Mouse (Mus musculus) intestine, embryonic 14.5 days (tissue): ENCODE measurements around the gene Nxf3. TPM values are rescaled to one million over a fixed set of nuclear protein-coding genes. Genes with fewer than 3 reads are reported as not detected.
"Not testable (repeated sequence)": the region's sequence is repeated elsewhere in the genome, so short reads cannot be mapped to it uniquely, and the experiment has no call there.

ENCODE experiments used
- ATAC-seq: fragments of 200-750 bp; cut with Nextera tagmentation; replicated peaks from 2 replicates; pipeline ENCODE4 v1.8.0; 2017; ENCODE audit warnings: low read depth, moderate number of reproducible peaks, moderate TSS enrichment, moderate library complexity; ENCODE audit not compliant: low FRiP score, low TSS enrichment
- DNase-seq: peaks from one replicate; pipeline ENCODE4 v3.0.0-alpha.2; 2018; ENCODE audit warnings: low spot score
- H3K27ac ChIP-seq: fragments of 300-500 bp; sonication (generic); 2 replicates; pipeline ENCODE4 v1.5.1; 2014; ENCODE audit warnings: low read depth, mild to moderate bottlenecking, control low read depth
- H3K27me3 ChIP-seq: fragments of 300-500 bp; sonication (generic); replicated peaks from 2 replicates; pipeline ENCODE4 v1.6.1; 2014; ENCODE audit warnings: low read length, control low read depth; ENCODE audit not compliant: control insufficient read depth, insufficient read depth
- H3K36me3 ChIP-seq: fragments of 300-500 bp; sonication (generic); 2 replicates; pipeline ENCODE4 v1.6.1; 2014; ENCODE audit warnings: low read length, control low read depth; ENCODE audit not compliant: control insufficient read depth, insufficient read depth
- H3K4me1 ChIP-seq: fragments of 300-500 bp; sonication (generic); replicated peaks from 2 replicates; pipeline ENCODE4 v1.6.1; 2014; ENCODE audit warnings: low read length, control low read depth, mixed read lengths; ENCODE audit not compliant: control insufficient read depth, insufficient read depth
- H3K4me2 ChIP-seq: fragments of 300-500 bp; sonication (generic); 2 replicates; pipeline ENCODE4 v1.6.1; 2014; ENCODE audit warnings: low read length
- H3K4me3 ChIP-seq: fragments of 300-500 bp; sonication (generic); 2 replicates; pipeline ENCODE4 v1.5.1; 2014; ENCODE audit warnings: low read depth, low read length, control low read depth, mixed read lengths
- H3K9ac ChIP-seq: fragments of 300-500 bp; sonication (generic); 2 replicates; pipeline ENCODE4 v1.6.1; 2014; ENCODE audit warnings: mild to moderate bottlenecking, low read length
- H3K9me3 ChIP-seq: fragments of 300-500 bp; sonication (generic); 2 replicates; pipeline ENCODE4 v1.6.1; 2016; ENCODE audit warnings: low read length, control low read depth; ENCODE audit not compliant: control insufficient read depth
- WGBS: fragments of 180-500 bp; shearing (Covaris S2); extraction: QIAGEN DNeasy Blood & Tissue Kit; methylation state at CpG from one replicate; pipeline ENCODE4 v1.1.7; 2014; 5-methylcytosine and 5-hydroxymethylcytosine counted together
- polyA plus RNA-seq: library from polyadenylated mRNA; unstranded; fragments of >200 nt; fragmentation: Nextera tagmentation; extraction: Ambion mirVana; gene quantifications from 2 replicates; pipeline ENCODE4 v1.2.1, GENCODE M21; 2014

Nxf3 gene
- polyA plus RNA-seq, 1 experiment from 2014 or later = 0.09 TPM

DNA sequence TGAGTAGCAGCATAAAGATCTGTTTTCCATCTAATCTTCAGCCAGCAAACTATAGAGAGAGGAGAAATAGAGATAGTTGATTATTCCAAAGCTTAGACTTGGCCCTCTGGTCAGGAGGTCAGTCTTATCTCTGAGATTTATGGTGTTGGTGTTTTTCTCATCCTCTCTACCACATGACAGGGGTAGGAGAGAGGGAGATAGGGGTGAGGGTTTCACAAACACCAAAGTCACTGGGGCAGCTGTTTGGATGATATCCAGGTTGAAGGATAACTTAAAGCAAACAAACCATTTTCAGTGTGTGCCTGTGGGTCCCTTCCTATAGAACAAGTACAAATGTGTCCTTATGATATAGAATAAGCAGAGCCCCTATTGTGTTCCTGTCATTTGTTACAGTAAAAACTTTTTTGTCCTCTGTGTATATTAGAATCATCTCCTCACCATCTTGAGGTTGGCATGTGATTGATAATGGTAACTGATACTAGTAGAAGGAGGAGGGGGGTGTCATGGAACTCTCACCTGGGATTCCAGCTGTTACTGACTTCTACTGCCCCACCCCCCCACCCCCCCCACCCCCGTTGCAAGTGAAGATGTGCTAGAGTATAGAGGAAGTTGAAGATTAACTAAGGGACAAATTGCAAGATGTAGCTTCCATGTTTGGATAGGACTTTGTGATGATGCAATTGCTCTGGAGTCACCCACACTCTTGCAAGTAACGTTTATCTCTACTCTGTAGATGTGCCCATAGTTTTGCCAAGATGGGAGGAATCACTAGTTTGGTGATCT, 7.6 kb upstream of the Nxf3 start:
- Histone ChIP-seq H3K27ac (no peak overlapping the region), H3K4me1 (no peaks in the 10 kb centered on the region), H3K9ac (no peak overlapping the region), H3K4me2 (no peak overlapping the region), H3K4me3 (no peak overlapping the region), H3K27me3 (no peaks in the 10 kb centered on the region), H3K36me3 (no peaks in the 10 kb centered on the region), H3K9me3 (no peaks in the 10 kb centered on the region)
- no peak for ATAC-seq
- 10% methylated on average over 2 of the region's 2 CpGs for WGBS
- no peak for DNase-seq

DNA sequence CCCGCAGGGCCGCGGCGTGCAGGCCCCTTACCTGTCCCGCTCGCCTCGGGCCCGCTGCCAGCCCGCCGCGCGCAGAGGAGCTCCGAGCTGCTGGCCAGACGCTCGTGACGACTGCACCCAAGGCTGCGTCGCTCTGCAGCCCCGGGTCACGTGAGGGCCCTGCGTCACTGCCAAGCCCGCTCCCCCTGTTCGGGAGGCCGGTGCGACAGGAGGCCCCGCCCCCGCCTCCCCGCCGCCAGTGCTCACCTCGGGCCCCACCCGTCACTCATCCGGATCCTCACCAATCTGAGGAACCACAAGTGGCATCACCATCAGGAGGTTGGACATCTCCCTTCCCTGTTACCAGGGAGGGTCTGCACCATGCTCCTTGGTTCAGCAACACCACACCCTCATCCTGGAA, 17.0 kb downstream of the Nxf3 start, which contains the start of gene Bex2:
Bex2 (minus strand) TSS at position 217 of the 400 bp plus-strand sequence.
- not testable (repeated sequence) for H3K27ac ChIP-seq, H3K9me3 ChIP-seq, H3K4me1 ChIP-seq, H3K9ac ChIP-seq, H3K27me3 ChIP-seq, DNase-seq, H3K36me3 ChIP-seq
- Histone ChIP-seq H3K4me2 (peak within 1 kb of the TSS; percentile 38), H3K4me3 (peak within 1 kb of the TSS; percentile 30)
- peak; percentile 97 for ATAC-seq
- 20% methylated on average over 2 of the region's 32 CpGs for WGBS

DNA sequence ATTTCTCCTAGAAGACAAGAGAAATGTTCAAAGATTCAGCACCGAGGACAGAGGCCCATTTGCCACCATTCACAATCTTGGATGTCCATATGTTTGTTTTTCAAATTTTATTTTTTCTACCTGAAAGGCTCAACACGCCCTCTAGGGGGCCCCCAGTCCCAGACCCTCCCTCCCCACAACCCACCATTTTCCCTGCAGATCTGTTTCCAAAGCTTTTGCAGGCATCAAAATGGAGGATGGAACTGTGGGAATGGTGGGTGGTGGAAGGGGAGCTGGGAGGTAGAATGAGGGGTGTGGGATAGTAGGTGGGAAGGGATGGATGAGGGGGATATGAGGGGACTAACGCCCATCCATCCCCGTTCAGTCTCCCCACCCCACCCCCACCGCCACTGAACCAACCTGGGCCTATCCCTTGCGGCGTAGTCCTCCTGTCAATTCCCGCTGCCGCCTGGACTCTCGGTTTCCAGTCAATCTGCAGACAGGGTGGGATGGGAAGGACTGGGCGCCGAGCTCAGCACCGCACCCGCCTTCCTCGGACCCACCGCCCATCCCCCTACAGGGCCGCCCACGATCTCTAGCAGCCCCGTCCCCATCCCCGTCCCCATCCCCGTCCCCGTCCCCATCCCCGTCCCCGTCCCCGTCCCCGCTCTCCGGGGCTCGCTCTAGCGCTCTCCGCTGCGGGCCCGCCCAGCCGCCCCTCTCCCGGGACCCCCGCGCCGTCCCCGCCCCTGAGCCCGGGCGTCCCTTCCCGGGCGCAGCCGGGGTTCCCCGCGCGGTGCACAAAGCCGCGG, 17.7 kb downstream of the Nxf3 start:
- H3K9ac ChIP-seq, H3K4me1 ChIP-seq, H3K27me3 ChIP-seq, H3K27ac ChIP-seq, H3K9me3 ChIP-seq, H3K36me3 ChIP-seq: not testable (repeated sequence)
- ATAC-seq (peak; percentile 73), DNase-seq (peak; percentile 61)
- 29% methylated on average over 12 of the region's 48 CpGs for WGBS
- peak overlapping the region; percentile 38 for H3K4me2 ChIP-seq
- peak overlapping the region; percentile 30 for H3K4me3 ChIP-seq

DNA sequence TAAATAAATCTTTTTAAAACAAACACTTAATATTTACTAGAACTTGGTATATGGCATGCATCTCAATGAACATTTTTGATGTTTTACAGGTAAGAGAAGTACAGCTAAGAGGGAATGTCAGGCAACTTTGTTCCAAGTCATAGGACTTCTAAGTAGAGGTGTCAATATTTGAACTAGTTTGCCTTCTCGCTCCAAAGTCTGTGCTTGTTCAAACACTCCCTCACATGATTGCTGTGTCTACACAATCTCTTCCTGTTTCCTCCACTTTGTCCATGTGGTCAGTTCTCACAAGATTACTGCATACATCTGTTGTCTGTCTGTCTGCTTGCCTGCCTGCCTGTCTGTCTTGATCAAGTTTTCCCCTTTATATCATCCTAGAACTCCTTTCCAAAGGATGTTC, 24.4 kb downstream of the Nxf3 start:
- ATAC-seq = no peak
- WGBS = 64% methylated on average over 1 of the region's 1 CpGs

DNA sequence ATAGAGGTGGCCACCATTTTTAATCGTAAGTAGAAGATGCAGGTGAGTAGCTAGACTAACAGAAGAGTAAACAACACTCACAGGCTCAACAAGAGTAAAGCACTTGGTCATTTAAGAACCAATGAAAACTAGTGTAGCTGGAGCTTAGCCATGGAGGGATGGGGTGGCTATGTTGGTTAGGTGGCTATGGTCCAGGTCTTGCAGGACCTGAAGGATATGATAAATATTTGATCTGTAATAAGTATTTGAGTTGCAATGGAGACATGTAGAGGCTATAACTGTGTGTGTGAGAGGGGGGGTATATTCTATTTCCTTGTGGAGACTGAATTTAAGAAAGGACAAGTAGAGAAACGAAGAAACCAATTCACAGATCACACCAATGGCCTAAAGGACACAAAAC, 33.8 kb downstream of the Nxf3 start:
- H3K36me3 ChIP-seq = no peaks in the 10 kb centered on the region
- H3K27ac ChIP-seq = no peak overlapping the region
- no peaks in the 10 kb centered on the region for H3K27me3 ChIP-seq
- no peak overlapping the region for H3K4me3 ChIP-seq
- H3K9ac ChIP-seq = no peak overlapping the region
- no peaks in the 10 kb centered on the region for H3K4me1 ChIP-seq
- no peak for ATAC-seq
- WGBS = 75% methylated on average over 2 of the region's 2 CpGs
- H3K4me2 ChIP-seq = no peak overlapping the region
- H3K9me3 ChIP-seq = no peaks in the 10 kb centered on the region
- no peak for DNase-seq

More for the DNA sequence above, 24.4 kb downstream of the Nxf3 start:
- Histone ChIP-seq H3K27me3 (no peaks in the 10 kb centered on the region), H3K4me2 (no peak overlapping the region), H3K27ac (no peak overlapping the region), H3K4me3 (no peak overlapping the region), H3K9me3 (no peaks in the 10 kb centered on the region), H3K4me1 (no peaks in the 10 kb centered on the region), H3K36me3 (no peaks in the 10 kb centered on the region), H3K9ac (no peak overlapping the region)
- no peak for DNase-seq

DNA sequence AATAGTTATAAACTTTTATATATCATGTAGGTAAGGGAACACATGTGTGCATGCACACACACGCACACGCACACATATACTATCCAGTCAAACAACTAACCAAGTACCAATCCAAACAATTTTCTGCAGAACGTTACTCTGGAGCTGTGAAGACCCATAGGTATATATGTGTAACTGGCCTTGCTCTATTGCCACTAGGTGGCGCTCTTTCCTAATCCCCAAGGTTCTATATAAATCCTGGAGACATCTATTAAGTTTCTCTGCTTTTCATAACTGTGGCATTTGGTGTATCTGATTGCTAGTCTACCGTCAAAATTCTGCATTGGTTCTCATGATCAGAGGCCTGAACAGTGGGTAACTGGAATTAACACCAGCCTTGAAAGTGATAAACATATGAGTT, 37.5 kb downstream of the Nxf3 start:
- Histone ChIP-seq H3K27ac (no peak overlapping the region), H3K9ac (no peak overlapping the region), H3K4me3 (no peak overlapping the region), H3K4me2 (no peak overlapping the region), H3K27me3 (no peaks in the 10 kb centered on the region), H3K36me3 (no peaks in the 10 kb centered on the region), H3K9me3 (no peaks in the 10 kb centered on the region), H3K4me1 (no peaks in the 10 kb centered on the region)
- WGBS = 18% methylated on average over 5 of the region's 5 CpGs
- DNase-seq (peak; percentile 69), ATAC-seq (0 out of 2 replicates have a peak, but pooled peaks have one; percentile 50)

DNA sequence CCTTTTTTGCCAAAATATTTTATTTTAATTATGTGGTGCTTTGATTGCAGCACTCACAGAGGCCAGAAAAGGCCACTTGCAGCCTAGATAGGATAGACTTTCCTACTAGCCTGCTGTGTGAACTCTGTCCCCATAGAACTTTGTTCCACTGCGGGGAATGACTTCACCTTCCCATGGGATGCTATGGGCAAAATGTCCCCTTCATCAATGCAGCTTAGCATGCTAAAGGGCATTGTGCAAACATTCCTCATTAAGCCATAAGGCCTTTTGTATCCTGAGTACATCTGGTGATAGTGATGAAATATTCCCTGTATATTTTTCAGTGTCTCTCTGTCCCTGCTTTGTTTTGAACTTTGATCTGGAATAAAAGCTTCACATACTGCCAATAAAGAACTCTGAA, 41.3 kb downstream of the Nxf3 start:
- no peaks in the 10 kb centered on the region for H3K36me3 ChIP-seq
- H3K9me3 ChIP-seq = no peaks in the 10 kb centered on the region
- H3K4me2 ChIP-seq = no peak overlapping the region
- ATAC-seq = no peak
- no peak for DNase-seq
- H3K4me3 ChIP-seq = no peak overlapping the region
- no peak overlapping the region for H3K27ac ChIP-seq
- 94% methylated on average over 1 of the region's 1 CpGs for WGBS
- H3K27me3 ChIP-seq = no peaks in the 10 kb centered on the region
- H3K9ac ChIP-seq = no peak overlapping the region
- H3K4me1 ChIP-seq = no peaks in the 10 kb centered on the region

DNA sequence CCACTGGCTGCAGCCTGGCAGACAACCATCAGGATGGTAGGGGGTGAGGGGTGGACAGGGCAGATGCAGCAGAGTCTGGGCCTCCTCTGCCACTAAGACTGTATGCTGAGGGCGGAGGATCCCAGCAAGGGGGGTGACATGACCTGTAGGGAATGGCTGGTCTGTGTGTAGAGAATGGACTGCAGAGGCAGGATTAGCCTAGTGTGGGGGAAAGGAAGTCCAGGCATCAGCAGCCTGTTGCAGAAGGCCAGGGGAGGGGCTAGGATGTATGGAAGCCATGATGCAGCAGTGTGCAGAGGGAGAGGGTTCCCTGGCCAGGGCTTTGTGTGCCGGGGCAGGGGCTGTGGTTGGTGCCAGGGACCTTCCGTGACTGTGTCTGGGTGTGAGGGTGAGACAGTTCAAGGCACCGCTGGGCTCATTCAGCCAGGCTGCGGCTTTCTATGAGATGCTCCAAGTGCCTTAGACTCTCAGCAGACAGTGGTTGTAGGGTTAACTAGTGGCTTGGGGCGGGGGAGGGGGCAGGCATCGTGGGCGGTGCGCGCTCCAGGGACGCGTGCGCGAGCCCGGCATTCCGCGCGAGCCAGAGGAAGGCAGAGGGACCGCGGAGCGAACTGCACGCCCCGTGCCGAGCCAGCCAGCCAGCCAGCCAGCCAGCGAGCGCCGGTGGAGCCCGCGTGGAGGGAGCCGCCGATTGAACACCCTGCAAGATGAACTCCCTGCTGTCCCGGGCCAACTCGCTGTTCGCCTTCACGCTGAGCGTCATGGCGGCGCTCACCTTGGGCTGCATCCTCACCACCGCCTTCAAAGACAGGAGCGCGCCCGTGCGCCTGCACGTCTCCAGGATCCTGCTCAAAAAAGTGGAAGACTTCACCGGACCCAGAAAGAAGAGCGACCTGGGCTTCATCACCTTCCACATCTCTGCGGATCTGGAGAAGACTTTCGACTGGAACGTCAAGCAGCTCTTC, 52.0 kb downstream of the Nxf3 start, which contains the start of gene Arxes1:
Arxes1 (plus strand) TSS at position 569 of the 965 bp plus-strand sequence.
- not testable (repeated sequence) for H3K4me1 ChIP-seq, H3K27me3 ChIP-seq, DNase-seq, H3K9me3 ChIP-seq, H3K9ac ChIP-seq, H3K27ac ChIP-seq, H3K36me3 ChIP-seq
- Histone ChIP-seq H3K4me3 (peak within 1 kb of the TSS; percentile 23), H3K4me2 (peak within 1 kb of the TSS; percentile 46)
- WGBS = 19% methylated on average over 10 of the region's 49 CpGs
- ATAC-seq = peak; percentile 92
